Mouse (Mus musculus): ENCODE results near the gene Pcgf5. TPM values are rescaled to one million over a fixed set of nuclear protein-coding genes. Genes with fewer than 3 reads are reported as not detected.

Pcgf5 gene
- polyA plus RNA-seq, 1 experiment from 2014 or later, result 17.0 TPM

DNA sequence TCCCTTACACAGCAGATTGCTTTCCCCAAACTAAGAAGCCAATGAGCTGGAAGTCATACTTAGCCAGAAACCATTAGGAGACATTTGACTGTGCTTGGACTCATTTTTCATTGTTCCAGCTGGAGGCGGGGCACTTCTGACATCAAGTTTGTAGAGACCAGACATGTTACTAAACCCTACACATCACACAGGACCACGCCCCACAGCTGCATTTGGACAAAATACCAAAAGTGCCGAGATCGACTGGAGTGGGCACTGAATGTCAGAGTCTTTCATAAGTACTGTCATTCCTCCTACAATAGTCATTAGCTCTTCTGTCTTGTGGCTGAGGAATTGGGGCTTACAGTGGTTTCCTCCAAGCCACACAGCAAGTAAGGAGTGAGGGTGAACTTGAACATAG lies 148.4 kb downstream of the Pcgf5 start:
- H3K27me3 ChIP-seq (replicated peaks; ENCODE audit: control insufficient read depth, insufficient read depth, low read length), result no peaks in the 10 kb centered on the region
- H3K4me2 ChIP-seq (ENCODE audit: low read depth, low read length), result no peak overlapping the region
- no peaks in the 10 kb centered on the region for H3K36me3 ChIP-seq (ENCODE audit: control insufficient read depth, insufficient read depth, low read length)
- H3K9ac ChIP-seq (ENCODE audit: low read depth, low read length), result no peak overlapping the region
- no peaks in the 10 kb centered on the region for H3K9me3 ChIP-seq (ENCODE audit: control insufficient read depth, low read length)
- no peak overlapping the region for H3K27ac ChIP-seq (ENCODE audit: low read length)
- 70% methylated on average over 4 of the region's 4 CpGs for WGBS
- H3K4me1 ChIP-seq (ENCODE audit: control insufficient read depth, insufficient read depth, low read length), result no peaks in the 10 kb centered on the region
- ATAC-seq, result no peak
- H3K4me3 ChIP-seq (ENCODE audit: low read length), result no peak overlapping the region

DNA sequence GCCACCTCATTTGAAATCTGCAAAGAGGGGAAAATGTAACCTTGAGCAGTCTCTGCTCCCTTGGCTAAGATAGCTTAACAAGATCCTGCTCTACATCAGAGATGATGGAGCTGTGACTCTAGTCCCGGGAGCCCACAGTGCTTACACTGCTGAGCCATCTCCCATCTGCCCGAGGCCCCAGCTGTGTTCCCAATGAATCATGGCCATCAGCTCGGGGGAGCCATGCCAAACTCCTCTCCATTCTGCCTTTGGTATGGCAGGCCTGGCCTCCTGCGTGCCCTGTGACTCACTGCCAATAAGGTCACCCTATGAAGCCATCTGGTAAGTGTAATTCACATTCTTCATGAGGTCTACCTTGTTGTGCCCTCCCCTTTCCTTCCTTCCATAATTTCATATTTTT lies 149.0 kb downstream of the Pcgf5 start:
- ATAC-seq, result no peak
- no peaks in the 10 kb centered on the region for H3K4me1 ChIP-seq (ENCODE audit: control insufficient read depth, insufficient read depth, low read length)
- H3K36me3 ChIP-seq (ENCODE audit: control insufficient read depth, insufficient read depth, low read length), result no peaks in the 10 kb centered on the region
- no peak overlapping the region for H3K4me3 ChIP-seq (ENCODE audit: low read length)
- no peak overlapping the region for H3K9ac ChIP-seq (ENCODE audit: low read depth, low read length)
- no peak overlapping the region for H3K4me2 ChIP-seq (ENCODE audit: low read depth, low read length)
- no peaks in the 10 kb centered on the region for H3K27me3 ChIP-seq (replicated peaks; ENCODE audit: control insufficient read depth, insufficient read depth, low read length)
- no peak overlapping the region for H3K27ac ChIP-seq (ENCODE audit: low read length)
- no peaks in the 10 kb centered on the region for H3K9me3 ChIP-seq (ENCODE audit: control insufficient read depth, low read length)
- WGBS, result 75% methylated on average over 4 of the region's 4 CpGs

DNA sequence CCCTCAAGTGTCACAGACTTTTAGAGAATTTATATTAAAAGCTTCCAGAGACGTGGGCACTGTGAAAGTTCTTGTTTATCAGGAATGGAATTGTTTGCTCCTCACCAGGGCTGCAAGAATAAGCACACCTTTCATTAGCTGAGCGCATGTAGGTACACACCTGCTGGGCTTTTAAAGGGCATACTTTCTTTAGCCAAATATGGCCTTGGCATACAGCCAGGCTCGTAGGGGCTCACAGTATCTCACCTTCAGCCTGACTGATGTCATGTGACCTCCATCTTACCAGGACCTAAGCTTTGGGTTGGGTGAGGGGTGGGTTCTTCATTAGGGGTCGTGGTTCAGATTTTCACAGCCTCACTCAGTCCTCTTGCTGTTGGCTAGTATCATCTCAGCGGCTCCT lies 149.6 kb downstream of the Pcgf5 start:
- H3K4me1 ChIP-seq (ENCODE audit: control insufficient read depth, insufficient read depth, low read length), result no peaks in the 10 kb centered on the region
- WGBS, result 65% methylated on average over 5 of the region's 5 CpGs
- H3K4me3 ChIP-seq (ENCODE audit: low read length), result no peak overlapping the region
- no peak for ATAC-seq
- no peaks in the 10 kb centered on the region for H3K27me3 ChIP-seq (replicated peaks; ENCODE audit: control insufficient read depth, insufficient read depth, low read length)
- H3K27ac ChIP-seq (ENCODE audit: low read length), result no peak overlapping the region
- no peaks in the 10 kb centered on the region for H3K9me3 ChIP-seq (ENCODE audit: control insufficient read depth, low read length)
- no peaks in the 10 kb centered on the region for H3K36me3 ChIP-seq (ENCODE audit: control insufficient read depth, insufficient read depth, low read length)
- no peak overlapping the region for H3K4me2 ChIP-seq (ENCODE audit: low read depth, low read length)
- no peak overlapping the region for H3K9ac ChIP-seq (ENCODE audit: low read depth, low read length)

DNA sequence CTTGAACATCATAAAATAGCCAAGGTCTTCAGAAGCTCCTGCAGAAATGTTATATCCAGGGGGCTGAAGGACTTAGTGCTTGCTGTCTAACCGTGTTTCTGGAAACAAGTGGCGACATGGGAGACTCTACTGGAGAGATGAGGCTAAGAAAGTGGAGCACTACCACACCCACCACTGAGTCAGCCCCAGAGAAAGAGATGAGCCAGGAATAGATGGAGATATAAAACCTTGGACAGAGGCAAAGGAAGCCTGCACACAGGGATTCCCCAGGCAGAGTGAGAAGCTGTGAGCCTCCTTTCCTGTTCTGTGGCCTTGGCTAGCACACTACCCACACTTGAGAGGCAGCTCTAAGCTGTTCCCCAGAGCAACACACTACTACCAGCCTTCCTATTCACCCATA lies 156.6 kb downstream of the Pcgf5 start:
- H3K9me3 ChIP-seq (ENCODE audit: control insufficient read depth, low read length), result no peaks in the 10 kb centered on the region
- no peaks in the 10 kb centered on the region for H3K27me3 ChIP-seq (replicated peaks; ENCODE audit: control insufficient read depth, insufficient read depth, low read length)
- 90% methylated on average over 2 of the region's 2 CpGs for whole genome bisulfite sequencing
- no peaks in the 10 kb centered on the region for H3K36me3 ChIP-seq (ENCODE audit: control insufficient read depth, insufficient read depth, low read length)
- no peak overlapping the region for H3K4me2 ChIP-seq (ENCODE audit: low read depth, low read length)
- ATAC-seq, result no peak
- H3K4me1 ChIP-seq (ENCODE audit: control insufficient read depth, insufficient read depth, low read length), result no peaks in the 10 kb centered on the region
- H3K4me3 ChIP-seq (ENCODE audit: low read length), result no peak overlapping the region
- no peak overlapping the region for H3K9ac ChIP-seq (ENCODE audit: low read depth, low read length)
- no peak overlapping the region for H3K27ac ChIP-seq (ENCODE audit: low read length)

Other genes with a start within 250 kb of the Pcgf5 start
- gene Ankrd1, start 228.2 kb upstream of the Pcgf5 start, polyA plus RNA-seq (2015; fragmentation: Nextera tagmentation; extraction: Ambion mirVana), result 0.09 and 0.22 TPM in 2 replicates
- 1.3 and 1.4 TPM in 2 replicates for gene Hectd2, start 206.3 kb downstream of the Pcgf5 start, polyA plus RNA-seq (2015; fragmentation: Nextera tagmentation; extraction: Ambion mirVana)